Mouse (Mus musculus) cerebellum, adult (tissue): Measurements from ENCODE around the gene Btg4.
A peak's percentile ranks its signal among the peaks of the same experiment; 100 is the strongest.

Experiments used
- ATAC-seq: cut with Nextera tagmentation; 2 replicates; pipeline ENCODE4 v1.9.2; 2017; ENCODE audit warnings: mild to moderate bottlenecking, moderate library complexity, mixed read lengths; ENCODE audit not compliant: insufficient number of reproducible peaks, low FRiP score, low TSS enrichment

Gene Btg4

DNA sequence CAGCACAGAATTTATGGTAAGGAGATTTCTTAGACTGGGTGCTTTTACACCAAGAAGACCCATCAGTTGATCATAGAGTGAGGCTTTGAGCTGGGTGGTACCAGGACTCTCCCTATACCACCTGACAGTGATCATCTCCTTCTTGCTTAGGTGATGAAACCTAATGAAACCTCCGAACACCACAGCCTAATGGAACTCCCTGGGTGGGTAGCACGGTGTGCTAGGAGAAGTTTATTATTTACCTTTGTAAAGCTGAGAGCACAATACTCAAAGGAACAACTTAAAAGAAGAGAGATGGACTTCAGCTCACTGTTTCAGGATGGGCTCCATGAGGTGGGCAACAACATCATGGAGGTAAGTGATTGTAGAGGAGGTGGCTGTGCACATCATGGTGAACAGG, at the start of gene Btg4:
Btg4 (plus strand) TSS at position 301 of the 400 bp plus-strand sequence.
- ATAC-seq: no peak

DNA sequence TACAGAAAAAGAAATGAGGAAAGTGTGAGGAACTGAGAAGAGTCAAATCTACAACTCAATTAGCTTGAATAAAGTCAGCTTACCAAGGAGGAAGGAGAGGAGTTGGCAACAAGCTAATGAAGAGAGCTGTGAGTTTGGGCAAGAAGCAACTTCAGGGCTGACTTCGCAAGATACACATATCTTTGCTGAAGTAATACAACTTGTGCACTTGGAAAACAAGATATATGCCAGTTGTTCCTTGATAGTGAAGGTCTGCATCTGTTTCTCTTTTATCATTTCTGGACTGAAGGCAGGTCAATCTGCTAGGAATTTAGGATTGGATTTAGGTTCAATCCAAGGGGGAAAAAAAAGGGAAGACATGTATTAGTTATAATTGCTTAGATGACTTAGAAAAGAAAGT, 47.1 kb upstream of the Btg4 start:
- ATAC-seq: no peak

DNA sequence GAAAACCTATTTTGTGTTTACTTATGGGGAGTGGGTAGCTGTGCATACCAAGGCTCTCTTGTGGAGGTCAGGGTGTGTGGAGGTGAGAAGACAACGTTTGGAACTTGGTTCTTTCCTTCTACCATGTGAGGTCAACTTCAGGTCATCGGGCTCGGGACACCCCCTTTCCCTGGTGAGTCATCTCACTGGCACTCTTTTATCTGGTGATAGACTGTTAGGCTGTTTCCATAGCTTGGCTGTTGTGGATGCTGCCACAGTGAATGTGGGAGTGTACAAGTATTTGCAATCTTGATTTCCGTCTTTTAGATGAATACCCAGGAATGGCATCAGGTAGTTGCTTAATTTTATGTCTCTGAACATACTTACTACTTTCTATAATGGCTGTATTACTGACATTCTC, 45.0 kb upstream of the Btg4 start:
- ATAC-seq: no peak

DNA sequence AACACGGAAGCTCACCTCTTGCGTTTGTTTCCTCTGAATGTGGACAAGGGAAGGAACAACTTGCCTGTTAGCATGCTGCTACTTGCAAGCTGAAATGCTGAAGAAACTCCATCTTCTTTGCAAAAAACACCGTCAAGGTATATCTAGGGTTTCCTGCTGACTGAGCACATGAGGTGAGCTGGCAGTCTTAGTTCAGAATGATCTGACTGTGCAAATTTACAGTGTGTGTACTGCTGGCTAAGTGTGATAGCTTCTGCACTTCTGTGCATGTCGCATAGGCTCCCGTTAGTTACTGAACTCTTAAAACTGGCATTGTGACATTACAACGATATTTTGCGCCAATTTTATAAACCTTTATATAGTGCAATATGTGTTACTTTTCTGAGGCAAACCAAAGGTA, 41.0 kb upstream of the Btg4 start:
- no peak for ATAC-seq

DNA sequence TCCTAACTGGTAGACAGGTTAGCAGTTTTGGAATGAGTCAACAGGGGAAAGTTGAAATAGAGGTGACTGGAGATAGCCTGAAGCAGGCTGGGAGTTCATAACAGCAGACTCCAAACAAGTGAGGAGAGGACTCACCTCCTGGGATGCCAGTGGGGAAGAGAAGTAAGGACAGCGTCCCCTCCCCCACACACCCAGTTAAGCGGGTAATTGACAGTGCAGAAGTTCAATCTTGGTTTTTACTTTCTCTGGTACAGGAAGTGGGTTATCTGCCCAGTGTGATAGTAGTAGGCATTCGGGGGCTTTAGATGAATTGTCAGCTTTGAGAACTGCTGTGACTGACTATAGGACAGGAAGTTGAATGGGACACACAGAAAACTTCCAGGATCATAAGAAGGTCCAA, 40.4 kb upstream of the Btg4 start:
- no peak for ATAC-seq

DNA sequence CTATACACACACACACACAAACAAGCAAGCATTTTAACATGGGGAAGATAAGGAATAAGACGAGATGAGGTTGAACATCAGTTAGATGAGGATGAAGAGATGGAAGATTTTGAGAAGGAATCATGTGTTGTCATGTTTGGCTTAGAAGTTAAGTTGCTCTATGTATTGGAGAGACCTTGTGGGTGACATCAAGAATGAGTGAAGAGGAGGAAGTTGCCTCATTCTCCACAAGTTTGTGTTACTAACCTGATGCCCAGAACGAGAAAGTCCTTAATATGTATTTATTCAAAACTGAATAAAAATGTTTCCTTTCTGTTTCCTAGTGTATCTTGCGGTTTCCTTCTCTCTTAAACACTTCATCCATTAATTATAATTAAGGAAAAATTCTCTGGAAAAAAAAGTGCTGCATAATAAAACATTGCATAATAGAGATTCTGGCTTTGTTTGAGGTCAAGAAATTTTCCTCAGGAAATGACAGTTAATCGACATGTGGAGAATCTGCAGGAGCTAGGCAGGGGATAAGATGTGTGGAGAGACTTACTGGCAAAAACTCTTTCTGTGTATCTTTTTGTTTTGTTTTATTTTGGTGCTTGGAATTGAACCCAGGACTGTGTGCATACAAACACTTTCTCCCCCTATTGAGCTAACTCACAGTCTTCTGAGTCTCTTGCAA, 39.4 kb upstream of the Btg4 start:
- no peak for ATAC-seq

DNA sequence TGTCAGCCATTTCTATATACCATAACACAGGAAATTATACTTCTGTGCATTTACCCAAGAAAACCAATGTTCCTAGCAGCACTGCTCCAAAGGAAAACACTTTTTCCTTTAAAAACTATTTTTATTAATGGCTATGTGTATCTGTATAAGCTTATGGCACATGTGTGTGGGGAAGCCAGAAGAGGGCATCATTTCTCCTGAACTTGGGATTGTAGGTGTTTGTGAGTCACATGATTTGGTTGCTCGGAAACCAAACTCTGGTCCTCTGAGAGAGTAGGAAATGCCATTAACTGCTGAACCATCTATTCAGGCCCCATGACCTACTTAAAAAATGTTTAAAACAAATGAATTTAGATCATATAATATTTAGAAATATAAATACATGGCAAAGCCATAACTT, 33.7 kb upstream of the Btg4 start:
- no peak for ATAC-seq

DNA sequence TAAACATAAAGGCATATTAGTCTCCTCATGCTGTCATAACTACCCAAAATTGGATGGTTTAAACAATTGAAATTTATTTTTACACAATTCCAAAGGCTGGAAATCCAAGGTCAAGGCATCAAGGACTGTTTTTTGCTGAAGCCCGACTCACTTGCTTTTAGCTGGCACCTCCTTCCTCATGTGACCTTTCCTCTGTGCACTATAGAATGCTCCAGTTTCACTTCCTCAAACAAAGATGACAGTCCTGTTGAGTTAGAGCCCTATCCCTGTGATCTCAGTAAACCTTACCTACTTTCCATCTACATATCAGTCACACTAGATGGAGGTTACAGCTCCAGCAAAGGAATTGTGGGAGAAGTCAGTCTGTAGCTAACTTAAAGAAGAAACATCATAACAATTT, 30.6 kb upstream of the Btg4 start:
- ATAC-seq: no peak

DNA sequence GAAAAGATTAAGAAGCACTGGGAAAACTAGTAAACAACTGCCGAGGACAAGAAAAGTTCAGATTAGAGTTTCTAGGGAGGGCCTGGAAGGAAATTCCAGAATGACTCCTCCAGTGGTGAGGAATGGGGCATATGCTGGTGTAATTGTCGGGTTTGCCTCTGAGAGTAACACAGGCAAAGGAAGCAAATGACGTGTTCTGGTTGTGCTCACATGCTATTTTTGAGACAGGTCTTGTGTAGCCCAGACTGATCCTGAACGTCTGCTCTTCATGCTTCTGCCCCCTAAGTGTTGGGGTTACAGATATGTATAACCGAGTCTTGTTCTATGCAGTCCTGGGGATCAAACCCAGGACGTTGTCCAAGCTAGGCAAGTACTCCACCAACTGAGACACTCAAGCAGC, 29.1 kb upstream of the Btg4 start:
- no peak for ATAC-seq

DNA sequence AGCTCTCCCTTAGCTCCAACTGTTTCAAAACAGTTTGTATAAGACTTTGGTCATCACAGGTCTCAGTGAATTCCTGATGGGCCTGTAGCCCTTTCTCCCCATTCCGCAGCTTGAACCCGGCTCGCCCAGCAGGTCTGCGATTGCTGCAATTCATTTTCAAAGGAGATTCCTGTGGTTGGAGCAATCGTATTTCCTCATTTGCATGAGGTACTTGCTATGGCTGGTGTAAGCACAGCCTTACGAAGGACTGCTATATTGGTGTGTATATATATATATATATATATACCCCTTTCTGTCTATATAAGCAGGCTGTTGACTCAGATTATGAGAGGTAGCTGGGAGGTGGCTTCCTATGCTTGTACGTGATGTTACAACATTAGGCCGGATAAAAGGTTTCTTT, 28.4 kb upstream of the Btg4 start:
- no peak for ATAC-seq

DNA sequence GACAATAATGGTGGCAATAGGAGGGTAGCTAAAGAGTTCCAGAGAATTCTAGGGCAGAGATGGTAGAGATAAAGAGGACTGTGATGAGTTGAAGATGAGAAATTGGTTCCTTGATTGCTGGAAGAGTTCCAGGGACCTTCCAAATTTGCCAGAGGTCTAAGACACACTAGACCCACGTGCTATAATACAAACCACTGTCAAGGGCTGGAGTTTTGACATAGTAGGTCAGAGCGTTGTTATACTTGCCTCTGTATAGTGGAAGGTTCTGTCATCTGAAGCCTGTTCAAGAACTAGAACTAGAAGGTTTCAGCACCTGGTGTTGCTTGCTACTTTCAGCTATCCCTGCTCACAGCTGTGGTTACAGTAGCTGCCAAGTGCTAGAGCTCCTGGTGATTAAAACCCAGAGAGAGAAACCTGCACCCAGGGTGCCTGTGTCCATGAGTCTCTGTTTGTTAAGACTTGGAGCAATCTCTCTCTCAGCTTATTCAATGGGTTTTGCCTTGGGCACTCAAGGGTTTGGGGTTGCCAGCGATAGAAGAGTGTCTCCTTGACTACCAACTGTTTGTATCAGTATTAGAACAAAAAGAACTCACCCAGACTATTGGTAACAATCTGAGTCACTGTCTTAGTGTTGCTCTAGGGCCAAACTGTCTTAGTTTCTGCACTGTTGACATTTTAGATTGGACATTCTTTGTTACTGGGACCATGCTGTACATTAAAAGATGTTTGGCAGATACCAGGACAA, 27.7 kb upstream of the Btg4 start:
- ATAC-seq: no peak

DNA sequence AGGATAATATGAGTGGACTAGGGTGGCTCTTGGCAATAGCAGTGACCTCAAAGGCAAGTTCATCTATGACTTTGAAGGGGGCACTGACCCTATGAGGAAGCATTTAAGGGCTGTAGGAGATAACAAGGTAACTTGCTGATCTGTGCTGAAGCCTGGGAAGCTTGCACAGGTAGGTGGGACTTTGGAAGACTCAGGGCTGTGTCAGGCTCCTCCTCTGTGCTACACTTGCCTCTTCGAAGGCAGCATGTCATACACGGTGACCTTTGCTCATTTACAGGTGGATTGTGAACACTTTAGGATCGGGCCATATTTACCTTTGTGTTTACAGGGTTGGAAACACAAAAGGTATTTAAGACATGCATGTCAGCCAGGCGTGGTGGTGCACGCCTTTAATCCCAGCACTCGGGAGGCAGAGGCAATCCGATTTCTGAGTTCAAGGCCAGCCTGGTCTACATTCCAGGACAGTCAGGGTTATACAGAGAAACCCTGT, 19.2 kb upstream of the Btg4 start:
- no peak for ATAC-seq

DNA sequence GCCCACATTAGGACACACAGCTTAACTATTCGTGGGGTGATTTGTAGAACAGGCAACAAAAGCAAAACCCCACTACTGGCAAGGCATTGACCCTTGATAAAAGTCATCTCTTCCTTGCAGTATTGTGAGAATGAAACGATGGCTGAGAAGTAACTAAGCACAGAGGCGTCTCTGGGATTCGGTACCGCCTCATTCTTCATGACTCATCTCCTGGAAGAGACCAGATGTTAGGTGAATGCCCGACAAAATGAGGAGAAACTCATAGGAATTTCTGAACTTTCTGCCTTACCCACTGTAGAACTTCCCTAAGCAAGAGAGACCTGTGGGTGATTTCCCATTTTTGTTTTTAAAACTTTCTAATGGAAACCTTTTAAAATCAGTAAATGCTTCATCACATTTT, 18.6 kb upstream of the Btg4 start:
- ATAC-seq: no peak

DNA sequence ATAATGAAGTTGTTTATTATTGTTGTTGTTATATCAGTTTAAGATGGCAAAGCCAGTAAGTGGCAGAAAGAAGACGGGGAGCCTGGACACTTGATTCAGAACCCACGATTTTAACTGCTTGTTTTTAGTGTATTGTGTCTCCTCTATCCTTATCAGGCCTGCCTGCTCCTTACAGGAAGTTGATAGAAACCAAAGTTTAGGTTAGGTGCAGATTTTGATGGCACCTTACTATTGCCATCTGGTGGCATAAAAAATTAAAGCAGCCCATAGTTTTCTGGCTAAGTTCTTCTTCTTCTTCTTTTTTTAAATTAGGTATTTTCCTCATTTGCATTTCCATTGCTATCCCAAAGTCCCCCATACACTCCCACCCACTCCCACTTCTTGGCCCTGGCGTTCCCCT, 8.5 kb upstream of the Btg4 start:
- no peak for ATAC-seq

DNA sequence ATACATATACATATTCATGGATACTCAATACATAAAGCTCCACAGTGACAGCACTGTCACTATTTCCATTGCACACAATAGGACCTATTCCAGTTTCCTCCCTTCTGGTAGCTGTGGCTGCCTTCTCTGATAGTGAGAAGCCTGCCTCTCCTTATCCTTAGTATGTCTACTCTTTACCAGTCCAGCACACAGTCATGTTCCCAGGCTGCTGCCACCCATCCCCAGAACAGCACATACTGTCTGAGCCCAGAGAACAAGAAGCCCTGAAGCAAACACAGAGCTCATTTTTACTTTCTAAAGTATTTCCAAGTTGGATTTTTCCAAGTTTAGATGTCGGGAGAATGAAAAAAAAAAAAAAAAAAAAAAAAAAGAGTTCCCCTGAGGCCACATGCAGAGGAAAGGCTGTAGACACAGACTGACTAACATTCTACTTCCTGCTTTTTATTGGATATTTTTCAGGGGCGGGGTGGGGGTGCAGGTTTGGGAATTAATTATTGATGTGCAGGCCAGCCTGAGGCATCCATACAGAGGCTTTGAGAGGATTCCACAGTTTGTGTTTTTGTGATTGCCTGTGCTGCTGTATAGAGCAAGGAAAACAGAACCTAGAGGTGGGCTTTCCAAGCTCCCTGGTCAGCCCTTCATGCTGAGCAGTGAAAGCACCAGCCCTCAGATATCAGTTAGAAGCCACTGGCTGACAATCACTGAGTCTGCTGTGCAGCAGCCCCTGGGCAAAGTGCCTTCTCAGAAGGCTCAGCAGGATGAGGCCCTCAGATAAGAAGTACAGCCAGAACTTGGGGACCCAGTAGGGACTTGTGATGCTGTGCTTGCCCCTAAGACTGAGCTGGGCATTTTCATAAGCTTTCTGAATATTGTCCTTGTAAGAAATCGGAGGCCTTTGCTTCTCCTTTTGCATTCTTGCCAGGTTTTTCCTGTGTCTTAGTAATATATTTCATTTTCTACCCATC, 4.1 kb upstream of the Btg4 start:
- ATAC-seq: no peak

DNA sequence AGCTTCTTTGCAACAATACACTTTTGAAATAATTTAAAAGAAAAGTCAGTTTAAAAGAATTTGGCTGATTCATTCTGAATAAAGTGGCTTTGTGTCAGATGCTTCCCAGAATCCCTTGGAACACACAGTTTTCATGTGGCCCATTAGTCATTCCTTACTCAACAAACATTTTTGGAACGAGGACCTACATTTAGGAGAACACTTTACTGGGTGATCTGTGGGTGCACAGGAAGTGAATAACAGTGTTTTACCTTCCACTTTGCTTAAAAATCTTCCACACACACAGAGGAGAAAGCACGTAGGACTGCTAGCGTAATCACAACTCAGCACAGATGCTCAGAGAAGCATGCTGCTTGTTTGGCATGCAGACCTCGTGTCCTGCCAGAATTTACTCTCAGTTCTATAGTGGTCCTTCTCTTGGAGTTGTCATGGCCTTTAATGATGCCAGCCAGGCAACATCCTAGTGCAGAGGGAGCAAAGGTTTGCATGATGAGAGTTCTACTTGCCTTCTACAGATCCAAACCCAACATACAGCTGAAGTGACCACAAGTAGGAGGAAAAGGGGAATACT, 1.7 kb upstream of the Btg4 start:
- no peak for ATAC-seq

DNA sequence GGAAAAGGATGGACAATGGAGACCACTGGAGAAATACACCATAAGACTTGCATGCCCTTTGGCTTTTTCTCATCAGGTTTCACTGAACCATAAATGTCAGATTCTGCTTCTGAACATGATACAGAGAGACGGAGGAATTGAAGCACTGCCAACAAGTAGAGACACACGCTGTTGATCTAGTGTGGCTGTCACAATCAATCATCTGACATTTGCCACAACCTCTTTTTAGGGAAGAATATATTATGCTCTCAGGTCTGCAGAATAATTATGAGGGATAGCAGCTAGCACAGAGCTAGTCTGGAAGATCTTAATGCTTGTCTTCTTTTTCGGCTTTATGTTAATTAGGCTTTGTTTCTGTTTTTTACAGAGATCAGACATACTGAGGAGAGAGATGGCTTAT, 7.5 kb downstream of the Btg4 start:
- ATAC-seq: no peak

DNA sequence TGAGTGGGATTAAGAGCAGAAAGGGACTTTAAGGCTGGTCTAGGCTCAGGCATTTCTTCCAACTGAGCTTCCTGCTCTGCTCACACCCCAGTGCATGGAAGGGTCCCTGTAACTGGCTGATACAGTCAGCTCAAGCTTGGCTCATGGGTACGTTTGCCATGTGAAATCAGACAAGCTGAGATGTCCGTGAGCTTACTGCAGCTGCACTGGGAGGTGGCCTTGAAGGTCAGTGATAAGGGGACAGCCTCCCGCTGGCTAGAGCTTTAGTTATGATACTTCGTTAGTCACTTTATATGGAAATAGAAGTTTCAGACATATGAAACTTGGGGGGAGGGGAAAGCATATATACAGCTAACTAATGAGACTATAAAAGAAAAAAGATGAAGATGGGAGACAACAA, 10.1 kb downstream of the Btg4 start:
- no peak for ATAC-seq

DNA sequence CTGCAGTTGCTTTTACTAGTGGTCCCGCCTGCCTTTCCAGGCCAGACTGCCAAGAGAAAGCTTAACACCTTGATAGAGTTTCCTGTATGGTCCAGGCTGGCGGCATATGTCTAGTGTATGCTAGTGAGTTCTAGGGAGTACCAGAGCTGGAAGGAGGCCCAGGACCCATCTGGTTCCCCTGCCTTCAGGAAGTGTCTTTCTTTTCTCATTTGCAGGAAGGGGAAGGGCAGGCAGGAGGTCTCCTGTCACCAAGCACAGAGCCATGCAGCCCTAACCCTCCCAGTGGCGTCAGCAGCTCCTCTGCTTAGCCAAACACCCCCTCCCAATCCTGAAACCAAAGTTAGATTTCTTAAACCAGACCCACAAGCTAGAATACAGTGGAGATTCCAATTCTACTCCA, 15.1 kb downstream of the Btg4 start:
- peak; percentile 81 for ATAC-seq

DNA sequence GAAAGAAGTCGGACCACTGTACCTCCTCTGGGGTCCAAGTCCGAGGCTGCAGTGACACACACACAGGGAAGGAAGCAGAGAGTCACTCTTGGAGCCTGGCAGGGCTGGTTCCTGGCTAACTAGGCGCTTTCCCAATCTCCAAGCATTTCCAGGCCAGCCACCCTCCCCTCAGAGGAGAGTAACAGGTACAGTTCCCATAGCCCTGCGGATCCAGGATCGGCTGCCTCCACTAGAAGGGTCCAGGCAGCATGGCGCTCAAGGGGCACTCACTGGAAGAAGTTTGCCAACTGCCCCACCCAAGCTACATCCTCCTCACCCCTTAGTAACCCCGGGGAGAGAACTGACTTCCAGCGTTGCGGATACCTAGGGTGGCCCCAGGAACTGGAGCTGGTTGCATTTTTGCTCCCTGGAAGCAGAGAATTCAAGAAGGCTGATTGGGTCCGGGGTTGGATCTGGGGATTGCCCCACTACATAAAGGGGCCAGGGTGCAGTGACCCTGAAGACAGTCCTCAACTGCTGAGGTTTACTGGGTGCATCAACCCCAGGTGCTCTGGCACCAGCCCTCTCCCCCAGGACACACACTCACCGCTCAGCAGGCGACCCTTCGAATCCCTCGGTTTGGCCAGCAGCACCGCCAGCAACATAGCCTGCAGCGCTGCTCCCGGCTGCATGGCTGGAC, 15.7 kb downstream of the Btg4 start:
- peak; percentile 62 for ATAC-seq
